Mouse (Mus musculus): ENCODE results near the gene Kcnip4.

The Kcnip4 gene

GRCm38 (mm10) chr5:49241708-49242107 is 283.0 kb downstream of the Kcnip4 start:
- DNase-seq, result no peak

- DNase-seq, result no peak
Measured at GRCm38 (mm10) chr5:49201164-49201756, 323.4 kb downstream of the Kcnip4 start.

GRCm38 (mm10) chr5:49188236-49188635 is 336.5 kb downstream of the Kcnip4 start:
- DNase-seq, result peak; percentile 57 to 63

GRCm38 (mm10) chr5:49150116-49150811 is 374.4 kb downstream of the Kcnip4 start:
- DNase-seq, result no peak

GRCm38 (mm10) chr5:49149684-49150083 is 375.0 kb downstream of the Kcnip4 start:
- DNase-seq, result no peak

GRCm38 (mm10) chr5:49095432-49095831 is 429.3 kb downstream of the Kcnip4 start:
- peak; percentile 20 to 66 for DNase-seq

GRCm38 (mm10) chr5:49094945-49095344 is 429.8 kb downstream of the Kcnip4 start:
- peak; percentile 48 to 54 for DNase-seq

GRCm38 (mm10) chr5:49094306-49094705 is 430.4 kb downstream of the Kcnip4 start:
- DNase-seq, result no peak

GRCm38 (mm10) chr5:49090122-49090680 is 434.5 kb downstream of the Kcnip4 start:
- DNase-seq, result peak; percentile 89 to 96

- no peak for DNase-seq
Measured at GRCm38 (mm10) chr5:49065646-49066045, 459.1 kb downstream of the Kcnip4 start.

GRCm38 (mm10) chr5:49058926-49059325 is 465.8 kb downstream of the Kcnip4 start:
- peak in 1 of 2 experiments; percentile 25 for DNase-seq

GRCm38 (mm10) chr5:49057636-49058340 is 466.9 kb downstream of the Kcnip4 start:
- peak; percentile 39 to 42 for DNase-seq

GRCm38 (mm10) chr5:49047960-49048359 is 476.7 kb downstream of the Kcnip4 start:
- no peak for DNase-seq

- no peak for DNase-seq
Measured at GRCm38 (mm10) chr5:49041259-49041845, 483.4 kb downstream of the Kcnip4 start.

GRCm38 (mm10) chr5:48997359-48997758 is 527.3 kb downstream of the Kcnip4 start:
- DNase-seq, result peak; percentile 9 to 26

- DNase-seq, result no peak
Measured at GRCm38 (mm10) chr5:48989145-48989659, 535.5 kb downstream of the Kcnip4 start.

GRCm38 (mm10) chr5:48942378-48943088 is 582.2 kb downstream of the Kcnip4 start:
- no peak for DNase-seq

- no peak for DNase-seq
Measured at GRCm38 (mm10) chr5:48931881-48932280, 592.8 kb downstream of the Kcnip4 start.

GRCm38 (mm10) chr5:48890216-48890615 is 634.5 kb downstream of the Kcnip4 start:
- DNase-seq, result no peak

- DNase-seq, result peak; percentile 35 to 48
Measured at GRCm38 (mm10) chr5:48889395-48890194, 635.1 kb downstream of the Kcnip4 start.

- DNase-seq, result no peak
Measured at GRCm38 (mm10) chr5:48878081-48878480, 646.6 kb downstream of the Kcnip4 start.
